Mouse (Mus musculus): ENCODE measurements around the gene Slc4a4. TPM values are rescaled to one million over a fixed set of nuclear protein-coding genes. Genes with fewer than 3 reads are reported as not detected.

Slc4a4 gene
- polyA plus RNA-seq, 1 experiment from 2014 or later, result 12.1 TPM

- no peaks in the 10 kb centered on the region for H3K36me3 ChIP-seq (replicated peaks; ENCODE audit: control insufficient read depth, insufficient read depth)
- H3K9ac ChIP-seq, result no peak overlapping the region
- 93% methylated on average over 6 of the region's 6 CpGs for WGBS
- no peaks in the 10 kb centered on the region for H3K4me1 ChIP-seq (replicated peaks; ENCODE audit: control insufficient read depth, insufficient read depth, low read length)
- no peaks in the 10 kb centered on the region for H3K27me3 ChIP-seq (ENCODE audit: control insufficient read depth, insufficient read depth, low read length)
- H3K4me3 ChIP-seq (replicated peaks; ENCODE audit: low read length), result no peak overlapping the region
- H3K27ac ChIP-seq, result no peak overlapping the region
- H3K4me2 ChIP-seq (replicated peaks), result no peak overlapping the region
- ATAC-seq (ENCODE audit: low FRiP score) (no peak), DNase-seq (ENCODE audit: low spot score) (no peak)
- 0 out of 2 replicates have a peak, but pooled peaks cover 6% of the 10 kb centered on the region for H3K9me3 ChIP-seq (ENCODE audit: control insufficient read depth, low read length)
Observed at GRCm38 (mm10) chr5:88997277-88997676, 110.7 kb downstream of the Slc4a4 start.

DNA sequence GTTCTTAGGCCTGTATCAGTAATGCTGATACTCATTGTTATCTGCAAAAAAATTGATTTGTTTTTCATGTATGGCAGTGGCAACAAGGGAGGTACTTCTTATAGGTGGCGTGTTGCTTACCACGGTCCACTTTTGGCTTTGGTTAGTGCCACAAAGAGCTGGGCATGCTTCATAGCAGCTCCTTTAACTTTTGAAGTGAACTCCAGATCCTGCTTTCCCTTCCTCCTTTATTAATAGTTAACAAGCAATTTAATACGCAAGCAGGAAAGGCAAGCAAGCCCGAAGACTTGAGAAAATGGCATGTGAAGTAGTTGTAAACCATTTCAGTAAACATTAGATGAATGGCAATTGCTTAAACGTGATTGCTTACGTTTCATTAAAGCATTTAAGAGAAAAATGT lies 113.2 kb downstream of the Slc4a4 start:
- no peak overlapping the region for H3K27ac ChIP-seq
- H3K9me3 ChIP-seq (ENCODE audit: control insufficient read depth, low read length), result 0 out of 2 replicates have a peak, but pooled peaks cover 6% of the 10 kb centered on the region
- H3K4me2 ChIP-seq (replicated peaks), result no peak overlapping the region
- H3K36me3 ChIP-seq (replicated peaks; ENCODE audit: control insufficient read depth, insufficient read depth), result no peaks in the 10 kb centered on the region
- DNase-seq (ENCODE audit: low spot score) (no peak), ATAC-seq (ENCODE audit: low FRiP score) (no peak)
- 92% methylated on average over 6 of the region's 6 CpGs for WGBS
- H3K9ac ChIP-seq, result no peak overlapping the region
- H3K4me3 ChIP-seq (replicated peaks; ENCODE audit: low read length), result no peak overlapping the region
- H3K27me3 ChIP-seq (ENCODE audit: control insufficient read depth, insufficient read depth, low read length), result no peaks in the 10 kb centered on the region
- no peaks in the 10 kb centered on the region for H3K4me1 ChIP-seq (replicated peaks; ENCODE audit: control insufficient read depth, insufficient read depth, low read length)

DNA sequence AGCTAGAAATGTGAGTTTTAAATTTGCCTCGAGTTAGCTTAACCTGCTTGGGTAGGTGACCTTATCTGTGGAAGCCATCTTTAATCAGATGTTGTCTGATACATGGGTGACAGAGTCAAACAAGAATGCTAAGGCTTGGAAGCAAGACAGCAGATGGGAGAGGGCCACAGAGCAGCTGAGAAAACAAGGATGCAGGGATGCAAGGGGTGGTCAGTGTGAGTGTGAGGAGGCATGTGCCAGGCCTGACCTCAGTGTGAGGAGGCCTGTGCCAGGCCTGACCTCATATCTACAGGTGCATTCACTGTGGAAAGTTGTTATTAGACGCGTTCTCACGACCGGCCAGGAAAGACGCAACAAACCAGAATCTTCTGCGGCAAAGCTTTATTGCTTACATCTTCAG lies 114.0 kb downstream of the Slc4a4 start:
- ATAC-seq (ENCODE audit: low FRiP score), result no peak
- Histone ChIP-seq H3K36me3 (replicated peaks; ENCODE audit: control insufficient read depth, insufficient read depth) (no peaks in the 10 kb centered on the region), H3K4me2 (replicated peaks) (no peak overlapping the region), H3K4me1 (replicated peaks; ENCODE audit: control insufficient read depth, insufficient read depth, low read length) (no peaks in the 10 kb centered on the region), H3K27ac (no peak overlapping the region), H3K4me3 (replicated peaks; ENCODE audit: low read length) (no peak overlapping the region), H3K9ac (no peak overlapping the region), H3K9me3 (ENCODE audit: control insufficient read depth, low read length) (0 out of 2 replicates have a peak, but pooled peaks cover 6% of the 10 kb centered on the region), H3K27me3 (ENCODE audit: control insufficient read depth, insufficient read depth, low read length) (no peaks in the 10 kb centered on the region)
- no peak for DNase-seq (ENCODE audit: low spot score)
- 97% methylated on average over 6 of the region's 7 CpGs for WGBS

GRCm38 (mm10) chr5:89010116-89010515 lies 123.5 kb downstream of the Slc4a4 start:
- ATAC-seq (ENCODE audit: low FRiP score), result no peak
- Histone ChIP-seq H3K36me3 (replicated peaks; ENCODE audit: control insufficient read depth, insufficient read depth) (no peaks in the 10 kb centered on the region), H3K4me2 (replicated peaks) (no peak overlapping the region), H3K4me3 (replicated peaks; ENCODE audit: low read length) (no peak overlapping the region), H3K4me1 (replicated peaks; ENCODE audit: control insufficient read depth, insufficient read depth, low read length) (no peaks in the 10 kb centered on the region), H3K27me3 (ENCODE audit: control insufficient read depth, insufficient read depth, low read length) (no peaks in the 10 kb centered on the region), H3K27ac (no peak overlapping the region), H3K9ac (no peak overlapping the region), H3K9me3 (ENCODE audit: control insufficient read depth, low read length) (no peaks in the 10 kb centered on the region)
- DNase-seq (ENCODE audit: low spot score), result no peak
- WGBS, result 72% methylated on average over 5 of the region's 5 CpGs

DNA sequence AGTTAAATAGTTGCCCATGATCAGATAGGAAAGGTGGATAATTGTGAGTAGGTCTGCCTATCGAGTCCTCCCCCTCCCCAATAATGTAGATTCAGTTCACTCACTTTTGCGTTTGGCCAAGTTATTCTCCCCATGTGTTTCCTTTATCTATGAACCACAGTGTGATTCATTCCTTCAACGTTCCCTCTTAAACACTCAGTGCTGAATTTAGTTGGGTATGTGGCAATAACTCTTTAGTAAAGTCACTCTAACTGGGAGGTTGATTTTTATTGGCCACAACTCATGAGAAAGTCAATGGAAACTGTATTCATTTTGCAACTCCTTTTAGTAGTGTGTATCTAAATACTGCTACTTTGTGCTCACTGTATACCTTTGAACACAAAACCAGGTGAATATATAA lies 125.8 kb downstream of the Slc4a4 start:
- Histone ChIP-seq H3K9me3 (ENCODE audit: control insufficient read depth, low read length) (no peaks in the 10 kb centered on the region), H3K4me3 (replicated peaks; ENCODE audit: low read length) (no peak overlapping the region), H3K4me2 (replicated peaks) (no peak overlapping the region), H3K4me1 (replicated peaks; ENCODE audit: control insufficient read depth, insufficient read depth, low read length) (no peaks in the 10 kb centered on the region), H3K27me3 (ENCODE audit: control insufficient read depth, insufficient read depth, low read length) (no peaks in the 10 kb centered on the region), H3K27ac (no peak overlapping the region), H3K36me3 (replicated peaks; ENCODE audit: control insufficient read depth, insufficient read depth) (no peaks in the 10 kb centered on the region), H3K9ac (no peak overlapping the region)
- DNase-seq (ENCODE audit: low spot score) (no peak), ATAC-seq (ENCODE audit: low FRiP score) (no peak)
- 90% methylated on average over 3 of the region's 3 CpGs for WGBS

GRCm38 (mm10) chr5:89014782-89015181 lies 128.2 kb downstream of the Slc4a4 start:
- H3K9me3 ChIP-seq (ENCODE audit: control insufficient read depth, low read length), result no peaks in the 10 kb centered on the region
- no peaks in the 10 kb centered on the region for H3K4me1 ChIP-seq (replicated peaks; ENCODE audit: control insufficient read depth, insufficient read depth, low read length)
- H3K27me3 ChIP-seq (ENCODE audit: control insufficient read depth, insufficient read depth, low read length), result no peaks in the 10 kb centered on the region
- H3K27ac ChIP-seq, result no peak overlapping the region
- WGBS, result 83% methylated on average over 2 of the region's 2 CpGs
- no peak overlapping the region for H3K9ac ChIP-seq
- ATAC-seq (ENCODE audit: low FRiP score) (no peak), DNase-seq (ENCODE audit: low spot score) (no peak)
- no peaks in the 10 kb centered on the region for H3K36me3 ChIP-seq (replicated peaks; ENCODE audit: control insufficient read depth, insufficient read depth)
- no peak overlapping the region for H3K4me3 ChIP-seq (replicated peaks; ENCODE audit: low read length)
- no peak overlapping the region for H3K4me2 ChIP-seq (replicated peaks)

DNA sequence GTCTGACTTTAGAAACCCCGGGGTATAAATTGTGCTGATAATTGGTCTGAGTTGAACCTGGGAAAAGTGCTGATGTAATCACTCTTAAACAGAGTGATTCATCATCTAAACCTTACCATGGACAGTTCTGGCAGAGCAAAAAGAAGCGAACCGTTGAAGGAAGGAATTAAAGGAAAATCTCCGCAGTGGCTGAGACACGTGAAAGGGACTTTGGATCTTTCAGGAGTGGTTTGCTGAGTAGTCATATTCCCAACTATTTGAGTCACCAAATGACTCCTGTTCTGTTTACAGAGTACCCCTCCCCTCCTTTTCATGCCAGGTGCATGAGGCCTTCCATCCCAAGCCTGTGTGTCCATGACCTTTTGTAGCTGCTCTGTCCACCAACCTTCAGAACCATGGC lies 129.3 kb downstream of the Slc4a4 start:
- Histone ChIP-seq H3K9ac (no peak overlapping the region), H3K36me3 (replicated peaks; ENCODE audit: control insufficient read depth, insufficient read depth) (no peaks in the 10 kb centered on the region), H3K27me3 (ENCODE audit: control insufficient read depth, insufficient read depth, low read length) (no peaks in the 10 kb centered on the region), H3K4me2 (replicated peaks) (no peak overlapping the region), H3K4me1 (replicated peaks; ENCODE audit: control insufficient read depth, insufficient read depth, low read length) (no peaks in the 10 kb centered on the region), H3K4me3 (replicated peaks; ENCODE audit: low read length) (no peak overlapping the region), H3K9me3 (ENCODE audit: control insufficient read depth, low read length) (no peaks in the 10 kb centered on the region), H3K27ac (no peak overlapping the region)
- 77% methylated on average over 5 of the region's 5 CpGs for WGBS
- ATAC-seq (ENCODE audit: low FRiP score) (no peak), DNase-seq (ENCODE audit: low spot score) (no peak)

- ATAC-seq (ENCODE audit: low FRiP score), result no peak
- no peak for DNase-seq (ENCODE audit: low spot score)
- Histone ChIP-seq H3K4me1 (replicated peaks; ENCODE audit: control insufficient read depth, insufficient read depth, low read length) (no peaks in the 10 kb centered on the region), H3K27me3 (ENCODE audit: control insufficient read depth, insufficient read depth, low read length) (no peaks in the 10 kb centered on the region), H3K9me3 (ENCODE audit: control insufficient read depth, low read length) (no peaks in the 10 kb centered on the region), H3K36me3 (replicated peaks; ENCODE audit: control insufficient read depth, insufficient read depth) (no peaks in the 10 kb centered on the region), H3K4me3 (replicated peaks; ENCODE audit: low read length) (no peak overlapping the region), H3K27ac (no peak overlapping the region), H3K9ac (no peak overlapping the region), H3K4me2 (replicated peaks) (no peak overlapping the region)
- WGBS, result 81% methylated on average over 6 of the region's 6 CpGs
Observed at GRCm38 (mm10) chr5:89018537-89018936, 131.9 kb downstream of the Slc4a4 start.

- H3K36me3 ChIP-seq (replicated peaks; ENCODE audit: control insufficient read depth, insufficient read depth), result no peaks in the 10 kb centered on the region
- no peak for ATAC-seq (ENCODE audit: low FRiP score)
- no peak overlapping the region for H3K9ac ChIP-seq
- no peak overlapping the region for H3K27ac ChIP-seq
- DNase-seq (ENCODE audit: low spot score), result no peak
- H3K4me1 ChIP-seq (replicated peaks; ENCODE audit: control insufficient read depth, insufficient read depth, low read length), result no peaks in the 10 kb centered on the region
- no peaks in the 10 kb centered on the region for H3K9me3 ChIP-seq (ENCODE audit: control insufficient read depth, low read length)
- no peak overlapping the region for H3K4me3 ChIP-seq (replicated peaks; ENCODE audit: low read length)
- 90% methylated on average over 4 of the region's 4 CpGs for WGBS
- no peak overlapping the region for H3K4me2 ChIP-seq (replicated peaks)
- H3K27me3 ChIP-seq (ENCODE audit: control insufficient read depth, insufficient read depth, low read length), result no peaks in the 10 kb centered on the region
Observed at GRCm38 (mm10) chr5:89024413-89024812, 137.8 kb downstream of the Slc4a4 start.

DNA sequence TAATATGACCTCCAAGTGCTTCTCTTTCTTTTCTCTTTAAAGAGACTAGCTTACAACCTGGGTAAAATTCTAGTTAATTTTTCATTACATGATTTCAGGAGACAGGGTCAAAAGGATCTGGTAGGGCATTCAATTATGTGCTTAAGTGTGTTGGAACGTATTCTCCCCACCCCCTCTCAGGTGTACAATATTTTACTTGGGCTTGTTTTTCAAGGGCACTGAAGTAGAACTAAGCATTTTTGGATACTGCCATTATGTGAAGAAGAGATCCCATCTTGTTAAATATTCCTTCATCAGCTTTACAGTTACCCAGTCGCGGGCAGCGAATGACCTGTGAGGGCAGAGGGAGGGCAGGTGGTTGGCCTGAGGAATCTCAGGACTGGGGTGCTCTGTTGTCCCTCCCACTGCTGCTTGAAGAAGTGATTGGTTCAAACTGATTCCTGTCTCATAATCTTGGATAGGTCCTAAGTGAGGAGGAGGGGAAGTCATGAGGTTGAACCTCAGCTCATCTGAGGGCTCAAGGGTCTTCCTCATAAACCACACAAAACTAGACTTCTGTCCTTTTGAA lies 141.0 kb downstream of the Slc4a4 start:
- H3K4me1 ChIP-seq (replicated peaks; ENCODE audit: control insufficient read depth, insufficient read depth, low read length), result no peaks in the 10 kb centered on the region
- DNase-seq (ENCODE audit: low spot score) (no peak), ATAC-seq (ENCODE audit: low FRiP score) (no peak)
- H3K27ac ChIP-seq, result no peak overlapping the region
- no peaks in the 10 kb centered on the region for H3K27me3 ChIP-seq (ENCODE audit: control insufficient read depth, insufficient read depth, low read length)
- H3K4me3 ChIP-seq (replicated peaks; ENCODE audit: low read length), result no peak overlapping the region
- H3K4me2 ChIP-seq (replicated peaks), result no peak overlapping the region
- WGBS, result 90% methylated on average over 4 of the region's 4 CpGs
- no peaks in the 10 kb centered on the region for H3K9me3 ChIP-seq (ENCODE audit: control insufficient read depth, low read length)
- H3K9ac ChIP-seq, result no peak overlapping the region
- no peaks in the 10 kb centered on the region for H3K36me3 ChIP-seq (replicated peaks; ENCODE audit: control insufficient read depth, insufficient read depth)
